Mouse (Mus musculus) lung, adult 2 months (tissue): ENCODE results near the gene Robo2. TPM values are rescaled to one million over a fixed set of nuclear protein-coding genes. Genes with fewer than 3 reads are reported as not detected.

ENCODE experiments used
- DNase-seq: peaks from one replicate; pipeline ENCODE4 v3.0.0; 2022
- H3K4me1 ChIP-seq: fragments of 200-500 bp; 2 replicates; pipeline ENCODE4 v1.6.1; 2011; ENCODE audit warnings: low read length; ENCODE audit not compliant: control insufficient read depth, insufficient read depth
- H3K4me3 ChIP-seq: fragments of 200-500 bp; replicated peaks from 2 replicates; pipeline ENCODE3; 2011; ENCODE audit warnings: low read depth, mild to moderate bottlenecking, control low read depth, low read length; ENCODE audit errors: extremely low read depth
- CTCF ChIP-seq: fragments of 200-500 bp; IDR thresholded peaks from 2 replicates; pipeline ENCODE4 v1.5.1; 2011; ENCODE audit warnings: mild to moderate bottlenecking, low read length, control low read depth; ENCODE audit not compliant: insufficient read depth
- POLR2A ChIP-seq: fragments of 200-500 bp; IDR thresholded peaks from 2 replicates; pipeline ENCODE4 v1.6.1; 2011; ENCODE audit warnings: low read depth, mild to moderate bottlenecking, control low read depth, low read length, borderline replicate concordance; ENCODE audit errors: extremely low read depth
- WGBS: fragments of 180-500 bp; shearing (Covaris S2); methylation state at CpG from one replicate; pipeline ENCODE4 v1.1.7; 2018; 5-methylcytosine and 5-hydroxymethylcytosine counted together
- polyA plus RNA-seq: library from polyadenylated mRNA; depleted of rRNA; stranded (reverse); fragments of >200 nt; gene quantifications from 2 replicates; pipeline ENCODE4 v1.2.3, GENCODE M21; 2012

Robo2 gene
- polyA plus RNA-seq, 1 experiment: 19.7 TPM

GRCm38 (mm10) chr16:74225423-74226272, 186.0 kb downstream of the Robo2 start:
- H3K4me3 ChIP-seq: no peak overlapping the region
- 71% methylated on average over 7 of the region's 7 CpGs for WGBS
- no peak for TF ChIP-seq CTCF
- no peak for TF ChIP-seq POLR2A
- no peaks in the 10 kb centered on the region for H3K4me1 ChIP-seq
- DNase-seq: no peak

- TF ChIP-seq POLR2A: no peak
- TF ChIP-seq CTCF: no peak
- H3K4me1 ChIP-seq: no peaks in the 10 kb centered on the region
- no peak for DNase-seq
- H3K4me3 ChIP-seq: no peak overlapping the region
- WGBS: 67% methylated on average over 5 of the region's 5 CpGs
Measured at GRCm38 (mm10) chr16:74222501-74222900, 189.1 kb downstream of the Robo2 start.

- H3K4me3 ChIP-seq: no peak overlapping the region
- no peaks in the 10 kb centered on the region for H3K4me1 ChIP-seq
- DNase-seq: no peak
- WGBS: 82% methylated on average over 1 of the region's 1 CpGs
- no peak for TF ChIP-seq POLR2A
- no peak for TF ChIP-seq CTCF
Measured at GRCm38 (mm10) chr16:74216879-74217415, 194.7 kb downstream of the Robo2 start.

GRCm38 (mm10) chr16:74215791-74216190, 195.8 kb downstream of the Robo2 start:
- DNase-seq: no peak
- H3K4me1 ChIP-seq: no peaks in the 10 kb centered on the region
- TF ChIP-seq POLR2A: no peak
- no peak for TF ChIP-seq CTCF
- 86% methylated on average over 13 of the region's 13 CpGs for WGBS
- no peak overlapping the region for H3K4me3 ChIP-seq

- no peak overlapping the region for H3K4me3 ChIP-seq
- no peak for TF ChIP-seq CTCF
- TF ChIP-seq POLR2A: no peak
- 72% methylated on average over 5 of the region's 5 CpGs for WGBS
- no peak for DNase-seq
- H3K4me1 ChIP-seq: no peaks in the 10 kb centered on the region
Measured at GRCm38 (mm10) chr16:74200705-74201104, 210.9 kb downstream of the Robo2 start.

- TF ChIP-seq CTCF (no peak), POLR2A (no peak)
Measured at GRCm38 (mm10) chr16:74200024-74200703, 211.5 kb downstream of the Robo2 start.

GRCm38 (mm10) chr16:74192979-74193554, 218.6 kb downstream of the Robo2 start:
- DNase-seq: no peak
- 81% methylated on average over 8 of the region's 8 CpGs for WGBS

More at GRCm38 (mm10) chr16:74200024-74200703, 211.5 kb downstream of the Robo2 start:
- no peak for DNase-seq
- H3K4me1 ChIP-seq: no peaks in the 10 kb centered on the region
- 82% methylated on average over 1 of the region's 1 CpGs for WGBS
- H3K4me3 ChIP-seq: no peak overlapping the region

GRCm38 (mm10) chr16:74191621-74192020, 220.0 kb downstream of the Robo2 start:
- no peak for DNase-seq
- Histone ChIP-seq H3K4me3 (no peak overlapping the region), H3K4me1 (no peaks in the 10 kb centered on the region)
- TF ChIP-seq POLR2A (no peak), CTCF (no peak)
- WGBS: 85% methylated on average over 2 of the region's 2 CpGs

More at GRCm38 (mm10) chr16:74192979-74193554, 218.6 kb downstream of the Robo2 start:
- no peak for TF ChIP-seq CTCF
- TF ChIP-seq POLR2A: no peak
- H3K4me3 ChIP-seq: no peak overlapping the region
- no peaks in the 10 kb centered on the region for H3K4me1 ChIP-seq

GRCm38 (mm10) chr16:74182509-74183113, 229.0 kb downstream of the Robo2 start:
- Histone ChIP-seq H3K4me3 (no peak overlapping the region), H3K4me1 (no peaks in the 10 kb centered on the region)
- WGBS: 43% methylated on average over 3 of the region's 3 CpGs
- TF ChIP-seq CTCF (no peak), POLR2A (no peak)
- DNase-seq: no peak
